Mouse (Mus musculus) ES-E14 (cell line): ENCODE measurements around the gene Gcc2.

Experiments used
- CHD2 ChIP-seq: IDR thresholded peaks from 2 replicates; pipeline ENCODE4 v1.6.1; 2014; ENCODE audit warnings: mild to moderate bottlenecking, low read depth, low read length, inconsistent platforms
- HCFC1 ChIP-seq: IDR thresholded peaks from 2 replicates; pipeline ENCODE4 v1.6.1; 2012; ENCODE audit warnings: low read length, inconsistent platforms, borderline replicate concordance; ENCODE audit not compliant: insufficient read depth
- MAFK ChIP-seq: IDR thresholded peaks from 2 replicates; pipeline ENCODE4 v1.6.1; 2014; ENCODE audit warnings: mild to moderate bottlenecking, low read depth, low read length, inconsistent platforms; ENCODE audit not compliant: insufficient read depth
- ZC3H11A ChIP-seq: IDR thresholded peaks from 2 replicates; pipeline ENCODE4 v1.6.1; 2012; ENCODE audit warnings: low read depth, mild to moderate bottlenecking, inconsistent platforms, low read length, borderline replicate concordance

GRCm38 (mm10) chr10:58350600-58350999, 95.3 kb downstream of the Gcc2 start:
- TF ChIP-seq MAFK (no peak), ZC3H11A (no peak), HCFC1 (no peak), CHD2 (no peak)
